Mouse (Mus musculus) small intestine, adult 2 months (tissue): ENCODE measurements around the gene Zmym6.

ENCODE experiments used
- CTCF ChIP-seq: fragments of 200-500 bp; IDR thresholded peaks from 2 replicates; pipeline ENCODE4 v1.5.1; 2012; ENCODE audit warnings: low read depth, mild to moderate bottlenecking, control low read depth, inconsistent platforms, low read length, moderate library complexity, mixed read lengths; ENCODE audit not compliant: insufficient replicate concordance, insufficient read length; ENCODE audit errors: extremely low read depth
- POLR2A ChIP-seq: fragments of 200-500 bp; IDR thresholded peaks from 2 replicates; pipeline ENCODE4 v1.6.1; 2012; ENCODE audit warnings: low read depth, mild to moderate bottlenecking, control low read depth, inconsistent platforms, low read length, moderate library complexity

- no peak for TF ChIP-seq CTCF
- TF ChIP-seq POLR2A = no peak
Observed at GRCm38 (mm10) chr4:127051121-127051520, 26.1 kb upstream of the Zmym6 start.
